Mouse (Mus musculus): ENCODE results near the gene Krtap13-1. TPM values are rescaled to one million over a fixed set of nuclear protein-coding genes. Genes with fewer than 3 reads are reported as not detected.
"Not testable (repeated sequence)": the region's sequence is repeated elsewhere in the genome, so short reads cannot be mapped to it uniquely, and the experiment has no call there.

The Krtap13-1 gene
- polyA plus RNA-seq, 1 experiment: not detected

DNA sequence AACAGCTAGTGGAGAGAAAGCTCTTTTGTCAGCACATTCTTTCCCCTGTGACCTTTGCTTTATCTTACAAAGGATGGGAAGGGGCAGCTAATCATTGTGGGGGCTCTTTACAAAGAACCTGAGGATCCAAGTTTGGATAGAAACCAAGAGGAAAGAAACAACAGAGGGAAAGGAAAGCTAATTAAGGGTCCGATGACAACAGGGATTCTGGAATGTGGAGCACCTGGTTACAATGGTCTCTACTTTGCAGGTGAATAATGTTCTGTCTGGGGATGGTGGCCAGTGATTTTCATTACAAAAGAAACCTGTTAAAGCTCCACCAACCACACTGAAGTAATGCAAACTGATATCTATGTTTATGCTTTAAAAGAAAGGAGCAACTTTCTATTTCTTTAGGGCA lies 8.6 kb upstream of the Krtap13-1 start:
- no peak for TF ChIP-seq POLR2A (IDR thresholded peaks at IDR 0.05; ENCODE audit: borderline replicate concordance, extremely low read depth, low read depth, low read length)
- no peak for TF ChIP-seq CTCF (IDR thresholded peaks at IDR 0.05; ENCODE audit: insufficient read depth, low read length)
- no peaks in the 10 kb centered on the region for H3K4me1 ChIP-seq (ENCODE audit: control insufficient read depth, insufficient read depth, low read length)
- 37% methylated on average over 1 of the region's 1 CpGs for WGBS
- H3K4me3 ChIP-seq (replicated peaks; ENCODE audit: extremely low read depth, low read depth, low read length): no peak overlapping the region
- DNase-seq: no peak

GRCm38 (mm10) chr16:88735391-88735790 lies 6.7 kb downstream of the Krtap13-1 start:
- no peak overlapping the region for H3K4me3 ChIP-seq (replicated peaks; ENCODE audit: extremely low read depth, low read depth, low read length)
- no peaks in the 10 kb centered on the region for H3K4me1 ChIP-seq (ENCODE audit: control insufficient read depth, insufficient read depth, low read length)
- DNase-seq: no peak
- 26% methylated on average over 2 of the region's 2 CpGs for WGBS
- TF ChIP-seq POLR2A (IDR thresholded peaks at IDR 0.05; ENCODE audit: borderline replicate concordance, extremely low read depth, low read depth, low read length): no peak
- no peak for TF ChIP-seq CTCF (IDR thresholded peaks at IDR 0.05; ENCODE audit: insufficient read depth, low read length)

GRCm38 (mm10) chr16:88744750-88745340 lies 16.2 kb downstream of the Krtap13-1 start:
- no peak for DNase-seq
- WGBS: 51% methylated on average over 4 of the region's 4 CpGs
- no peak for TF ChIP-seq POLR2A (IDR thresholded peaks at IDR 0.05; ENCODE audit: borderline replicate concordance, extremely low read depth, low read depth, low read length)
- Histone ChIP-seq H3K4me1 (ENCODE audit: control insufficient read depth, insufficient read depth, low read length) (peaks cover 2% of the 10 kb centered on the region; the same call in 1 of the 2 replicates), H3K4me3 (replicated peaks; ENCODE audit: extremely low read depth, low read depth, low read length) (no peak overlapping the region)

DNA sequence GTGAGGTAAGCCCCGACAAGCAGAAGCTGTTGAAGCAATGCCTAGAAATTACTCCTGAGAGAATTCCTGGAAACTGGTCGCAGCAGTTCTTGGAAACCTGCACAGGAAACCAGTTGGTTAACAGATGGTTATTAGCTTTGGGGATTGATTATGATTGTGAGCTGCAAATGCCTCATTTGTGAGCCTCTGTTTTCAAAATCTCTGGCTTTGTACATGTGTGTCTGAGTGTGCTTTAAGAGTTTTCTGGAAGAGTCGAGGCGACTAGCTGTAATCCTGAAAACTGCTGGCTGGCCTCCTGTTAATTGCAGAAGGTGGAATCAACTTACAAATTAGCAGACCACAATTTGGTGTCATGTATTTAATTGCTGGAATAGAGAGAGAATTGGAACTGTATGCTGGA lies 19.3 kb downstream of the Krtap13-1 start:
- no peak for DNase-seq
- Histone ChIP-seq H3K4me1 (ENCODE audit: control insufficient read depth, insufficient read depth, low read length) (peaks cover 2% of the 10 kb centered on the region; the same call in 1 of the 2 replicates), H3K4me3 (replicated peaks; ENCODE audit: extremely low read depth, low read depth, low read length) (no peak overlapping the region)
- TF ChIP-seq POLR2A (IDR thresholded peaks at IDR 0.05; ENCODE audit: borderline replicate concordance, extremely low read depth, low read depth, low read length): no peak
- TF ChIP-seq CTCF (IDR thresholded peaks at IDR 0.05; ENCODE audit: insufficient read depth, low read length): no peak
- 61% methylated on average over 4 of the region's 4 CpGs for WGBS

GRCm38 (mm10) chr16:88751535-88751934 lies 22.9 kb downstream of the Krtap13-1 start, which contains the start of gene Krtap13:
TSS of gene Krtap13 (minus strand) at chr16:88751635.
- WGBS: 90% methylated on average over 3 of the region's 3 CpGs
- DNase-seq; H3K4me3 ChIP-seq (replicated peaks; ENCODE audit: extremely low read depth, low read depth, low read length); H3K4me1 ChIP-seq (ENCODE audit: control insufficient read depth, insufficient read depth, low read length): not testable (repeated sequence)

- WGBS: 88% methylated on average over 3 of the region's 3 CpGs
- DNase-seq; H3K4me1 ChIP-seq (ENCODE audit: control insufficient read depth, insufficient read depth, low read length); H3K4me3 ChIP-seq (replicated peaks; ENCODE audit: extremely low read depth, low read depth, low read length): not testable (repeated sequence)
Observed at GRCm38 (mm10) chr16:88758547-88758946, 29.9 kb downstream of the Krtap13-1 start, which contains the start of gene 2310034C09Rik. TSS of gene 2310034C09Rik (plus strand) at chr16:88758847.

DNA sequence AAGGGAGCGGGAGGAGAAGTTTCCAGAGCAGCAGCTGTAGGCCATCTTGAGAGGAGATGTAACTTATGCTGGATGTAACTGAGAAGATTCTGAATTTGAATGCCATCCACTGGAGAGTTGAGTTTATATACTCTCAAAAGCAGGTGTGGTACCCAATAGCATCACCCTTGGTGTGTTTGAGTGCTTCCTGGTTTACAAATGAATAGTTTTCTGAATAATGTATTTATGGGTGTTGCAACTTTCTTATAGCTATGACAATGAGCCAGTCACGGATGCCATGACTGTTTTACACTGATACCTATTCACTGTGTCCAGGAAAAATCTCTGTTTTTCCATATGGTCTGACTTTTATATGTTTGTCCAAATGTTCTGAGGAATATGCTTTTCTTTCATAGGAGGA lies 45.4 kb downstream of the Krtap13-1 start, which contains the start of gene 2310057N15Rik:
2310057N15Rik (minus strand) TSS at position 101 of the 400 bp plus-strand sequence.
- TF ChIP-seq CTCF (IDR thresholded peaks at IDR 0.05; ENCODE audit: insufficient read depth, low read length) (no peak), POLR2A (IDR thresholded peaks at IDR 0.05; ENCODE audit: borderline replicate concordance, extremely low read depth, low read depth, low read length) (no peak)
- DNase-seq: no peak
- WGBS: 76% methylated on average over 2 of the region's 2 CpGs
- no peaks in the 10 kb centered on the region for H3K4me1 ChIP-seq (ENCODE audit: control insufficient read depth, insufficient read depth, low read length)
- H3K4me3 ChIP-seq (replicated peaks; ENCODE audit: extremely low read depth, low read depth, low read length): no peak within 1 kb of the TSS

DNA sequence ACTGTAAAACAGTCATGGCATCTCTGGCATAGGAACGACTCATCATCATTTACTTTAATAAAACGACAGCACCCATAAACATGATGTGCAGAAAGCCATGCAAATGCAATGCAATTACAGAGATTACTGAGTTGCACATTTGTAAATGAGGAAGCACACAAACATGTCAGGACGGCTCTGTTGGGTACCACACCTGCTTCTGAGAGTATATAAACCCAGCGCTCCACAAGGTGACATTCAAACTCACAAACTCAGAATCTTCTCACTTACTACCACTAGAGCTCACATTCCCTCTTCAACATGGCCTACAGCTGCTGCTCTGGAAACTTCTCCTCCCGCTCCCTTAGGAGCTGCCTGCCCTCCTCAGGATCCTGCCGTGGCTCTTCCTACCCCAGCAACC lies 48.9 kb downstream of the Krtap13-1 start, which contains the start of gene Gm5965:
Gm5965 (plus strand) TSS at position 301 of the 400 bp plus-strand sequence.
- Histone ChIP-seq H3K4me1 (ENCODE audit: control insufficient read depth, insufficient read depth, low read length) (no peaks in the 10 kb centered on the region), H3K4me3 (replicated peaks; ENCODE audit: extremely low read depth, low read depth, low read length) (no peak within 1 kb of the TSS)
- TF ChIP-seq CTCF (IDR thresholded peaks at IDR 0.05; ENCODE audit: insufficient read depth, low read length) (no peak), POLR2A (IDR thresholded peaks at IDR 0.05; ENCODE audit: borderline replicate concordance, extremely low read depth, low read depth, low read length) (no peak)
- no peak for DNase-seq
- WGBS: 84% methylated on average over 6 of the region's 6 CpGs

Other genes starting within 250 kb of the Krtap13-1 start
- gene Cldn17, start 221.9 kb upstream of the Krtap13-1 start, polyA plus RNA-seq (2012; rRNA removed): 8.6 TPM in 1 of 2 replicates, not detected in the other
- gene Cldn8, start 165.7 kb upstream of the Krtap13-1 start, polyA plus RNA-seq (2012; rRNA removed): 2.1 and 3.5 TPM in 2 replicates
- not detected in 2 replicates for gene Krtap24-1, start 116.6 kb upstream of the Krtap13-1 start, polyA plus RNA-seq (2012; rRNA removed)
- gene 2310079G19Rik, start 101.2 kb upstream of the Krtap13-1 start, polyA plus RNA-seq (2012; rRNA removed): 0.32 TPM in 1 of 2 replicates, not detected in the other
- gene Krtap26-1, start 81.1 kb upstream of the Krtap13-1 start, polyA plus RNA-seq (2012; rRNA removed): not detected in 2 replicates
- gene Krtap27-1, start 57.2 kb upstream of the Krtap13-1 start, polyA plus RNA-seq (2012; rRNA removed): not detected in 2 replicates
- not detected in 2 replicates for gene 2310061N02Rik, start 20.9 kb upstream of the Krtap13-1 start, polyA plus RNA-seq (2012; rRNA removed)
- not detected in 2 replicates for gene Krtap13, start 22.8 kb downstream of the Krtap13-1 start, polyA plus RNA-seq (2012; rRNA removed)
- not detected in 2 replicates for gene 2310034C09Rik, start 30.0 kb downstream of the Krtap13-1 start, polyA plus RNA-seq (2012; rRNA removed)
- gene 2310057N15Rik, start 45.3 kb downstream of the Krtap13-1 start, polyA plus RNA-seq (2012; rRNA removed): not detected in 2 replicates
- gene Gm5965, start 49.0 kb downstream of the Krtap13-1 start, polyA plus RNA-seq (2012; rRNA removed): not detected in 2 replicates
- gene Gm20741, start 83.4 kb downstream of the Krtap13-1 start, polyA plus RNA-seq (2012; rRNA removed): not detected in 2 replicates
- not detected in 2 replicates for gene Krtap15, start 91.4 kb downstream of the Krtap13-1 start, polyA plus RNA-seq (2012; rRNA removed)
- not detected in 2 replicates for gene Krtap14, start 97.3 kb downstream of the Krtap13-1 start, polyA plus RNA-seq (2012; rRNA removed)
- gene Krtap19-1, start 140.5 kb downstream of the Krtap13-1 start, polyA plus RNA-seq (2012; rRNA removed): not detected in 2 replicates
- not detected in 2 replicates for gene Krtap19-2, start 145.4 kb downstream of the Krtap13-1 start, polyA plus RNA-seq (2012; rRNA removed)
- gene Krtap19-3, start 149.2 kb downstream of the Krtap13-1 start, polyA plus RNA-seq (2012; rRNA removed): not detected in 2 replicates
- not detected in 2 replicates for gene Krtap19-4, start 156.2 kb downstream of the Krtap13-1 start, polyA plus RNA-seq (2012; rRNA removed)
- gene Krtap19-5, start 167.6 kb downstream of the Krtap13-1 start, polyA plus RNA-seq (2012; rRNA removed): not detected in 2 replicates
- not detected in 2 replicates for gene Krtap19-9b, start 203.4 kb downstream of the Krtap13-1 start, polyA plus RNA-seq (2012; rRNA removed)
- not detected in 2 replicates for gene Krtap16-3, start 234.0 kb downstream of the Krtap13-1 start, polyA plus RNA-seq (2012; rRNA removed)

All from lung, adult 2 months (tissue).